Mouse (Mus musculus): ENCODE data around the gene Rab4b.

Gene Rab4b

GRCm38 (mm10) chr7:27178324-27179216 lies at the start of gene Rab4b:
Rab4b (minus strand) TSS chr7:27178896.
- peak; percentile 98 to 99 for DNase-seq (ENCODE audit: low spot score in 2 of 2)

- DNase-seq (ENCODE audit: low spot score in 2 of 2) = peak; percentile 76 to 83
These were observed 49.7 kb upstream of the Rab4b start, which contains the start of gene Itpkc for GRCm38 (mm10) chr7:27228281-27228821. Itpkc (minus strand) TSS chr7:27228661.

GRCm38 (mm10) chr7:27227676-27228075 lies 49.0 kb upstream of the Rab4b start:
- DNase-seq (ENCODE audit: low spot score in 2 of 2) = no peak

- DNase-seq (ENCODE audit: low spot score in 2 of 2) = no peak
These were observed 48.6 kb upstream of the Rab4b start for GRCm38 (mm10) chr7:27227276-27227675.

- no peak for DNase-seq (ENCODE audit: low spot score in 2 of 2)
These were observed 46.3 kb upstream of the Rab4b start for GRCm38 (mm10) chr7:27224877-27225575.

- no peak for DNase-seq (ENCODE audit: low spot score in 2 of 2)
These were observed 43.8 kb upstream of the Rab4b start for GRCm38 (mm10) chr7:27222538-27222937.

GRCm38 (mm10) chr7:27221939-27222338 lies 43.2 kb upstream of the Rab4b start:
- DNase-seq (ENCODE audit: low spot score in 2 of 2) = no peak

- DNase-seq (ENCODE audit: low spot score in 2 of 2) = no peak
These were observed 41.2 kb upstream of the Rab4b start for GRCm38 (mm10) chr7:27219937-27220336.

GRCm38 (mm10) chr7:27218586-27218985 lies 39.9 kb upstream of the Rab4b start:
- no peak for DNase-seq (ENCODE audit: low spot score in 2 of 2)

GRCm38 (mm10) chr7:27212626-27213025 lies 33.9 kb upstream of the Rab4b start:
- DNase-seq (ENCODE audit: low spot score in 2 of 2) = no peak

GRCm38 (mm10) chr7:27203730-27204449 lies 25.2 kb upstream of the Rab4b start:
- DNase-seq (ENCODE audit: low spot score in 2 of 2) = no peak

- DNase-seq (ENCODE audit: low spot score in 2 of 2) = no peak
These were observed 20.1 kb upstream of the Rab4b start for GRCm38 (mm10) chr7:27198779-27199178.

GRCm38 (mm10) chr7:27198355-27198754 lies 19.7 kb upstream of the Rab4b start:
- no peak for DNase-seq (ENCODE audit: low spot score in 2 of 2)

- no peak for DNase-seq (ENCODE audit: low spot score in 2 of 2)
These were observed 18.9 kb upstream of the Rab4b start for GRCm38 (mm10) chr7:27197634-27198033.

- DNase-seq (ENCODE audit: low spot score in 2 of 2) = no peak
These were observed 18.4 kb upstream of the Rab4b start for GRCm38 (mm10) chr7:27197136-27197535.

GRCm38 (mm10) chr7:27195681-27196611 lies 17.2 kb upstream of the Rab4b start, which contains the start of the genes BC024978 and Snrpa:
BC024978 (plus strand) TSS chr7:27195781.
Snrpa (minus strand) TSS chr7:27196271.
- peak; percentile 84 for DNase-seq (ENCODE audit: low spot score in 2 of 2)

- DNase-seq (ENCODE audit: low spot score in 2 of 2) = no peak
These were observed 15.0 kb upstream of the Rab4b start for GRCm38 (mm10) chr7:27193731-27194130.

GRCm38 (mm10) chr7:27192434-27192833 lies 13.7 kb upstream of the Rab4b start:
- DNase-seq (ENCODE audit: low spot score in 2 of 2) = no peak

- no peak for DNase-seq (ENCODE audit: low spot score in 2 of 2)
These were observed 10.7 kb upstream of the Rab4b start for GRCm38 (mm10) chr7:27189271-27189931.

- DNase-seq (ENCODE audit: low spot score in 2 of 2) = no peak
These were observed 7.3 kb upstream of the Rab4b start for GRCm38 (mm10) chr7:27185986-27186385.
